Mouse (Mus musculus): ENCODE measurements around the gene Vcp. TPM values are rescaled to one million over a fixed set of nuclear protein-coding genes. Genes with fewer than 3 reads are reported as not detected.
"Not testable (repeated sequence)": the region's sequence is repeated elsewhere in the genome, so short reads cannot be mapped to it uniquely, and the experiment has no call there.

The Vcp gene
- polyA plus RNA-seq, 1 experiment from 2014 or later, result 242 TPM

- TF ChIP-seq EP300 (IDR thresholded peaks at IDR 0.05) (no peak), CTCF (IDR thresholded peaks at IDR 0.05) (peak; percentile 61)
- Histone ChIP-seq H3K36me3 (ENCODE audit: insufficient read depth, low read length) (peaks cover 4% of the 10 kb centered on the region), H3K4me2 (replicated peaks; ENCODE audit: low read depth, low read length) (peak overlapping the region; percentile 75), H3K4me1 (ENCODE audit: insufficient read depth, low read depth, low read length) (peaks cover 13% of the 10 kb centered on the region; the same call in 1 of the 2 replicates), H3K9ac (replicated peaks; ENCODE audit: low read depth) (peak overlapping the region; percentile 98), H3K27me3 (replicated peaks; ENCODE audit: insufficient read depth, low read length) (no peaks in the 10 kb centered on the region), H3K27ac (ENCODE audit: low read length) (peak overlapping the region; percentile 96), H3K9me3 (ENCODE audit: low read length) (no peaks in the 10 kb centered on the region), H3K4me3 (ENCODE audit: low read depth, low read length) (peak overlapping the region; percentile 75)
- DNase-seq (ENCODE audit: low spot score) (peak; percentile 80), ATAC-seq (peak; percentile 61)
- WGBS, result under 1% methylated on average over 46 of the region's 51 CpGs
These were observed 711 bp downstream of the Vcp start for GRCm38 (mm10) chr4:42999451-43000140.

GRCm38 (mm10) chr4:42998022-42998421, 2.3 kb downstream of the Vcp start:
- Histone ChIP-seq H3K4me1 (ENCODE audit: insufficient read depth, low read depth, low read length) (peaks cover 13% of the 10 kb centered on the region; the same call in 1 of the 2 replicates), H3K36me3 (ENCODE audit: insufficient read depth, low read length) (peaks cover 8% of the 10 kb centered on the region), H3K9ac (replicated peaks; ENCODE audit: low read depth) (no peak overlapping the region), H3K4me3 (ENCODE audit: low read depth, low read length) (no peak overlapping the region), H3K9me3 (ENCODE audit: low read length) (no peaks in the 10 kb centered on the region), H3K4me2 (replicated peaks; ENCODE audit: low read depth, low read length) (no peak overlapping the region; the same call in 1 of the 2 replicates), H3K27ac (ENCODE audit: low read length) (no peak overlapping the region), H3K27me3 (replicated peaks; ENCODE audit: insufficient read depth, low read length) (no peaks in the 10 kb centered on the region)
- ATAC-seq (no peak), DNase-seq (ENCODE audit: low spot score) (no peak)
- TF ChIP-seq EP300 (IDR thresholded peaks at IDR 0.05) (no peak), CTCF (IDR thresholded peaks at IDR 0.05) (no peak)
- 34% methylated on average over 2 of the region's 2 CpGs for WGBS

- H3K4me2 ChIP-seq (replicated peaks; ENCODE audit: low read depth, low read length), result no peak overlapping the region
- H3K4me3 ChIP-seq (ENCODE audit: low read depth, low read length), result no peak overlapping the region
- H3K4me1 ChIP-seq (ENCODE audit: insufficient read depth, low read depth, low read length), result no peaks in the 10 kb centered on the region
- no peaks in the 10 kb centered on the region for H3K27me3 ChIP-seq (replicated peaks; ENCODE audit: insufficient read depth, low read length)
- no peak overlapping the region for H3K27ac ChIP-seq (ENCODE audit: low read length)
- ATAC-seq (no peak), DNase-seq (ENCODE audit: low spot score) (no peak)
- H3K9ac ChIP-seq (replicated peaks; ENCODE audit: low read depth), result no peak overlapping the region
- 81% methylated on average over 1 of the region's 1 CpGs for WGBS
- TF ChIP-seq CTCF (IDR thresholded peaks at IDR 0.05), result peak; percentile 34
- TF ChIP-seq EP300 (IDR thresholded peaks at IDR 0.05), result no peak
- H3K36me3 ChIP-seq (ENCODE audit: insufficient read depth, low read length), result peaks cover 46% of the 10 kb centered on the region
- no peaks in the 10 kb centered on the region for H3K9me3 ChIP-seq (ENCODE audit: low read length)
These were observed 12.0 kb downstream of the Vcp start for GRCm38 (mm10) chr4:42988296-42988695.

- not testable (repeated sequence) for DNase-seq (ENCODE audit: low spot score); H3K4me2 ChIP-seq (replicated peaks; ENCODE audit: low read depth, low read length); H3K27me3 ChIP-seq (replicated peaks; ENCODE audit: insufficient read depth, low read length); ATAC-seq; H3K9me3 ChIP-seq (ENCODE audit: low read length); H3K27ac ChIP-seq (ENCODE audit: low read length); H3K4me1 ChIP-seq (ENCODE audit: insufficient read depth, low read depth, low read length); H3K4me3 ChIP-seq (ENCODE audit: low read depth, low read length); H3K9ac ChIP-seq (replicated peaks; ENCODE audit: low read depth)
- 84% methylated on average over 7 of the region's 8 CpGs for WGBS
- peaks cover 19% of the 10 kb centered on the region for H3K36me3 ChIP-seq (ENCODE audit: insufficient read depth, low read length)
These were observed 19.8 kb downstream of the Vcp start for GRCm38 (mm10) chr4:42980467-42980866.

GRCm38 (mm10) chr4:42978062-42978461, 22.2 kb downstream of the Vcp start:
- H3K36me3 ChIP-seq (ENCODE audit: insufficient read depth, low read length), result peaks cover 8% of the 10 kb centered on the region; the same call in 1 of the 2 replicates
- H3K4me2 ChIP-seq (replicated peaks; ENCODE audit: low read depth, low read length), result no peak overlapping the region
- no peak for DNase-seq (ENCODE audit: low spot score)
- no peaks in the 10 kb centered on the region for H3K27me3 ChIP-seq (replicated peaks; ENCODE audit: insufficient read depth, low read length)
- WGBS, result 89% methylated on average over 4 of the region's 4 CpGs
- no peaks in the 10 kb centered on the region for H3K9me3 ChIP-seq (ENCODE audit: low read length)
- H3K9ac ChIP-seq (replicated peaks; ENCODE audit: low read depth), result no peak overlapping the region
- H3K27ac ChIP-seq (ENCODE audit: low read length), result no peak overlapping the region
- no peak for ATAC-seq
- H3K4me3 ChIP-seq (ENCODE audit: low read depth, low read length), result no peak overlapping the region
- H3K4me1 ChIP-seq (ENCODE audit: insufficient read depth, low read depth, low read length), result no peaks in the 10 kb centered on the region
- TF ChIP-seq EP300 (IDR thresholded peaks at IDR 0.05), result no peak
- peak; percentile 35 for TF ChIP-seq CTCF (IDR thresholded peaks at IDR 0.05)

- Histone ChIP-seq H3K27me3 (replicated peaks; ENCODE audit: insufficient read depth, low read length) (no peaks in the 10 kb centered on the region), H3K4me3 (ENCODE audit: low read depth, low read length) (no peak overlapping the region), H3K9me3 (ENCODE audit: low read length) (no peaks in the 10 kb centered on the region), H3K4me1 (ENCODE audit: insufficient read depth, low read depth, low read length) (no peaks in the 10 kb centered on the region), H3K36me3 (ENCODE audit: insufficient read depth, low read length) (no peaks in the 10 kb centered on the region; the same call in 1 of the 2 replicates), H3K9ac (replicated peaks; ENCODE audit: low read depth) (no peak overlapping the region), H3K4me2 (replicated peaks; ENCODE audit: low read depth, low read length) (no peak overlapping the region), H3K27ac (ENCODE audit: low read length) (peak overlapping the region; percentile 43; the same call in 1 of the 2 replicates)
- DNase-seq (ENCODE audit: low spot score) (no peak), ATAC-seq (no peak)
- WGBS, result 68% methylated on average over 5 of the region's 5 CpGs
- no peak for TF ChIP-seq EP300 (IDR thresholded peaks at IDR 0.05)
These were observed 26.4 kb downstream of the Vcp start for GRCm38 (mm10) chr4:42973868-42974267.

Data from lung, postnatal 0 days (tissue).